Comparison of ENCODE assay signal across 27 mouse cellular contexts in the genomic region with DNA sequence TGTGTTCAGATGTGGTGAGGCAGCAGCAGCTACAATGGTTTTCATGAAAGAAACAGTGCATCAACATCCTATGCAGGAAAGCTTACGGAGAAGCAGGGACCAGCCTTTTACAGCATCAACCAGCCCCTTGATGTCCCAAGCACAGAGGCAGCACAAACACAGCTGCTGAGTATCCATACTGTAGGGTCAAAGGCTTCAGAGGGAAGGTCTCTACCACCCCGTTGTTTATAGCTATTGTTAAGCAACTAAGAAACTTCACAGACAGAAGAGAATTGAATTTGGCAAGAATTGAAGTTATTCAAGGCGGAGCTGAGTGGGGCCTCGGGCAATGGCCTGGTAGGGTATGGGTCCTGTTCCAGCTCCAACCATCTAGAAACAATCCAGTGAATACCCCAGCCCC.
DNase-seq lines count a peak whose midpoint lies in the region; ATAC-seq and TF ChIP-seq lines count a peak whose summit lies in the region.
"Had no signal": no experiment of that assay in that cellular context is flagged by ENCODE, and none has a peak within 500 bp of the region (broad histone marks: within the 10 kb centered on the region; RNA-seq: fewer than 3 reads in every experiment).

No protein-coding gene starts in this region.

- H3K4me3 ChIP-seq in lung, embryonic 14.5 days (ENCODE audit: low read depth, low read length): no peak overlapping the region
- H3K4me3 ChIP-seq in lung, postnatal 0 days (ENCODE audit: low read depth, low read length): no peak overlapping the region
- H3K4me3 ChIP-seq: embryonic facial prominence, embryonic 12.5 days; embryonic facial prominence, embryonic 15.5 days; forebrain, embryonic 12.5 days; heart, embryonic 12.5 days; heart, embryonic 15.5 days; hindbrain, embryonic 10.5 days; hindbrain, embryonic 13.5 days had no signal

- 45% methylated on average over 4 of the region's 4 CpGs for WGBS in lung, embryonic 14.5 days
- WGBS in lung, postnatal 0 days: 46% methylated on average over 4 of the region's 4 CpGs

- no peaks in the 10 kb centered on the region for H3K27me3 ChIP-seq in lung, embryonic 14.5 days (ENCODE audit: insufficient read depth, low read length)
- H3K27me3 ChIP-seq in lung, postnatal 0 days (replicated peaks; ENCODE audit: insufficient read depth, low read length): no peaks in the 10 kb centered on the region
- H3K27me3 ChIP-seq: embryonic facial prominence, embryonic 12.5 days; embryonic facial prominence, embryonic 15.5 days; heart, embryonic 12.5 days; heart, embryonic 15.5 days; hindbrain, embryonic 13.5 days had no signal

- peaks cover 25% of the 10 kb centered on the region for H3K4me1 ChIP-seq in lung, embryonic 14.5 days (ENCODE audit: insufficient read depth)
- no peaks in the 10 kb centered on the region for H3K4me1 ChIP-seq in lung, postnatal 0 days (ENCODE audit: insufficient read depth, low read depth, low read length)

- no peak for TF ChIP-seq CTCF in lung, embryonic 14.5 days (IDR thresholded peaks at IDR 0.05; ENCODE audit: low read depth)
- no peak for TF ChIP-seq CTCF in lung, postnatal 0 days (IDR thresholded peaks at IDR 0.05)

- H3K9me3 ChIP-seq in lung, embryonic 14.5 days (ENCODE audit: low read depth, low read length): no peaks in the 10 kb centered on the region
- no peaks in the 10 kb centered on the region for H3K9me3 ChIP-seq in lung, postnatal 0 days (ENCODE audit: low read length)
- H3K9me3 ChIP-seq: embryonic facial prominence, embryonic 12.5 days; embryonic facial prominence, embryonic 15.5 days; forebrain, embryonic 12.5 days; heart, embryonic 12.5 days; heart, embryonic 15.5 days; hindbrain, embryonic 10.5 days; hindbrain, embryonic 13.5 days had no signal

- H3K9ac ChIP-seq in lung, embryonic 14.5 days: no peak overlapping the region
- no peak overlapping the region for H3K9ac ChIP-seq in lung, postnatal 0 days (replicated peaks; ENCODE audit: low read depth)
- H3K9ac ChIP-seq: embryonic facial prominence, embryonic 12.5 days; embryonic facial prominence, embryonic 15.5 days; forebrain, embryonic 12.5 days; heart, embryonic 12.5 days; heart, embryonic 15.5 days; hindbrain, embryonic 13.5 days had no signal

- no peak for TF ChIP-seq EP300 in lung, postnatal 0 days (IDR thresholded peaks at IDR 0.05)

- no peaks in the 10 kb centered on the region for H3K36me3 ChIP-seq in lung, embryonic 14.5 days (ENCODE audit: insufficient read depth)
- no peaks in the 10 kb centered on the region for H3K36me3 ChIP-seq in lung, postnatal 0 days (ENCODE audit: insufficient read depth, low read length)
- H3K36me3 ChIP-seq: embryonic facial prominence, embryonic 12.5 days; embryonic facial prominence, embryonic 15.5 days; forebrain, embryonic 12.5 days; heart, embryonic 12.5 days; heart, embryonic 15.5 days; hindbrain, embryonic 10.5 days; hindbrain, embryonic 13.5 days had no signal

- no peak overlapping the region; the same call in 1 of the 2 replicates for H3K27ac ChIP-seq in lung, embryonic 14.5 days (ENCODE audit: low read depth)
- no peak overlapping the region for H3K27ac ChIP-seq in lung, postnatal 0 days (ENCODE audit: low read length)
- H3K27ac ChIP-seq: embryonic facial prominence, embryonic 12.5 days; embryonic facial prominence, embryonic 15.5 days; forebrain, embryonic 12.5 days; heart, embryonic 15.5 days; hindbrain, embryonic 10.5 days; hindbrain, embryonic 13.5 days had no signal

- ATAC-seq in lung, embryonic 14.5 days (ENCODE audit: insufficient read depth): peak; percentile 85; the same call in 1 of the 2 replicates
- ATAC-seq in lung, postnatal 0 days: peak; percentile 84
- ATAC-seq: CD4-positive, CD25-positive, alpha-beta regulatory T cell, adult 4 months; forebrain, embryonic 16.5 days; hindbrain, embryonic 16.5 days had no signal

- no peak overlapping the region for H3K4me2 ChIP-seq in lung, embryonic 14.5 days
- H3K4me2 ChIP-seq in lung, postnatal 0 days (replicated peaks; ENCODE audit: low read depth, low read length): no peak overlapping the region
- H3K4me2 ChIP-seq: embryonic facial prominence, embryonic 12.5 days; embryonic facial prominence, embryonic 15.5 days; forebrain, embryonic 12.5 days; heart, embryonic 12.5 days; heart, embryonic 15.5 days; hindbrain, embryonic 13.5 days had no signal

- DNase-seq in lung, embryonic 14.5 days: peak; percentile 77
- no peak for DNase-seq in lung, postnatal 10 days
- DNase-seq in lung, postnatal 0 days (ENCODE audit: low spot score): peak; percentile 83
- DNase-seq in lung, adult 18-20 months: no peak
- DNase-seq in ES-CJ7 (ENCODE audit: low read depth, low spot score) (peak; percentile 17), R1 (ENCODE audit: low read depth, low spot score) (peak; percentile 39)
- no peak for DNase-seq in adrenal gland, adult 18-20 months (ENCODE audit: low spot score in 2 of 2)
- DNase-seq in cerebellum, adult 9-10 months: no peak
- DNase-seq: adrenal gland, adult 8-10 months; adrenal gland, postnatal 25 days; cerebellum, adult 18-20 months; cerebellum, adult 9-11 months; cerebellum, postnatal 25 days; gastrocnemius, postnatal 10 days; gastrocnemius, postnatal 36 days; heart, postnatal 10 days; heart, postnatal 36 days had no signal

Comparison
In these comparisons a context has a peak if more than half of its experiments do, and no peak if none do; other contexts are left out.
1. DNase-seq: peak in lung, embryonic 14.5 days (single experiment), lung, postnatal 0 days (single experiment), ES-CJ7 (single experiment) and R1 (single experiment); none in lung, postnatal 10 days (single experiment), lung, adult 18-20 months (0 of 2), adrenal gland, adult 18-20 months (0 of 2) and cerebellum, adult 9-10 months (single experiment).